Mouse (Mus musculus): Measurements from ENCODE around the gene Slc22a8. TPM values are rescaled to one million over a fixed set of nuclear protein-coding genes. Genes with fewer than 3 reads are reported as not detected.

The Slc22a8 gene
- total RNA-seq, 2 experiments from 2014 or later, result not detected

Other genes with a start within 250 kb of the Slc22a8 start
- not detected for gene Slc22a30, start 186.1 kb upstream of the Slc22a8 start, total RNA-seq (2021)
- not detected for gene Slc22a6, start 26.8 kb downstream of the Slc22a8 start, total RNA-seq (2021)
- gene Chrm1, start 72.5 kb downstream of the Slc22a8 start, total RNA-seq (2021), result not detected
- 10 to 100 TPM; 30.2 to 37.3 TPM for gene Slc3a2, start 132.1 kb downstream of the Slc22a8 start, total RNA-seq (2021)
- 10 to 100 TPM; 16.4 to 16.9 TPM for gene Wdr74, start 144.6 kb downstream of the Slc22a8 start, total RNA-seq (2021)
- gene 1700092M07Rik, start 149.5 kb downstream of the Slc22a8 start, total RNA-seq (2021), result 1 to 10 TPM in 1 of 2 experiments, not detected in 1; 1.0 TPM
- gene Stx5a, start 150.2 kb downstream of the Slc22a8 start, total RNA-seq (2021), result 10 to 100 TPM; 16.0 to 16.6 TPM
- gene Nxf1, start 165.8 kb downstream of the Slc22a8 start, total RNA-seq (2021), result 10 to 100 TPM; 27.5 to 31.3 TPM
- 10 to 100 TPM; 91.0 to 99.3 TPM for gene Tmem223, start 179.7 kb downstream of the Slc22a8 start, total RNA-seq (2021)
- 1 to 10 TPM; 7.3 to 8.6 TPM for gene Tmem179b, start 183.2 kb downstream of the Slc22a8 start, total RNA-seq (2021)
- 1 to 10 TPM; 5.0 to 5.1 TPM for gene Taf6l, start 195.2 kb downstream of the Slc22a8 start, total RNA-seq (2021)
- 10 to 100 TPM; 37.7 to 38.3 TPM for gene Polr2g, start 207.3 kb downstream of the Slc22a8 start, total RNA-seq (2021)
- 1 to 10 TPM in 1 of 2 experiments, under 1 TPM in 1; 0.76 to 1.1 TPM for gene Zbtb3, start 211.3 kb downstream of the Slc22a8 start, total RNA-seq (2021)
- gene Ttc9c, start 228.1 kb downstream of the Slc22a8 start, total RNA-seq (2021), result 10 to 100 TPM; 11.1 to 13.6 TPM
- 10 to 100 TPM; 41.2 to 44.3 TPM for gene Hnrnpul2, start 228.8 kb downstream of the Slc22a8 start, total RNA-seq (2021)
- 1 to 10 TPM; 2.5 to 4.2 TPM for gene AC129217.1, start 238.5 kb downstream of the Slc22a8 start, total RNA-seq (2021)
- gene Bscl2, start 246.2 kb downstream of the Slc22a8 start, total RNA-seq (2021), result 10 to 100 TPM; 16.4 to 16.6 TPM
- not detected for gene Gng3, start 247.9 kb downstream of the Slc22a8 start, total RNA-seq (2021)

All from gastrocnemius, adult 18-20 months (tissue).